Mouse (Mus musculus): ENCODE measurements around the gene Plbd2. TPM values are rescaled to one million over a fixed set of nuclear protein-coding genes. Genes with fewer than 3 reads are reported as not detected.

Plbd2 gene
- polyA plus RNA-seq, 1 experiment from 2014 or later, result 19.0 TPM

GRCm38 (mm10) chr5:120492437-120492836 is 11.0 kb downstream of the Plbd2 start:
- H3K36me3 ChIP-seq (ENCODE audit: control insufficient read depth, insufficient read depth), result no peaks in the 10 kb centered on the region; the same call in 1 of the 2 replicates
- no peaks in the 10 kb centered on the region for H3K27me3 ChIP-seq (ENCODE audit: control insufficient read depth, insufficient read depth, low read depth, low read length)
- no peak for ATAC-seq (ENCODE audit: low read depth)
- H3K4me1 ChIP-seq (ENCODE audit: control insufficient read depth, low read depth, low read length), result no peaks in the 10 kb centered on the region
- H3K27ac ChIP-seq (ENCODE audit: low read length), result no peak overlapping the region
- no peak overlapping the region for H3K4me2 ChIP-seq (ENCODE audit: low read depth, low read length)
- 73% methylated on average over 11 of the region's 11 CpGs for WGBS (ENCODE audit: insufficient replicate concordance)
- H3K9me3 ChIP-seq (replicated peaks; ENCODE audit: control insufficient read depth, low read length), result no peaks in the 10 kb centered on the region
- H3K4me3 ChIP-seq (ENCODE audit: low read depth, low read length), result no peak overlapping the region
- no peak overlapping the region for H3K9ac ChIP-seq (ENCODE audit: low read depth, low read length)

DNA sequence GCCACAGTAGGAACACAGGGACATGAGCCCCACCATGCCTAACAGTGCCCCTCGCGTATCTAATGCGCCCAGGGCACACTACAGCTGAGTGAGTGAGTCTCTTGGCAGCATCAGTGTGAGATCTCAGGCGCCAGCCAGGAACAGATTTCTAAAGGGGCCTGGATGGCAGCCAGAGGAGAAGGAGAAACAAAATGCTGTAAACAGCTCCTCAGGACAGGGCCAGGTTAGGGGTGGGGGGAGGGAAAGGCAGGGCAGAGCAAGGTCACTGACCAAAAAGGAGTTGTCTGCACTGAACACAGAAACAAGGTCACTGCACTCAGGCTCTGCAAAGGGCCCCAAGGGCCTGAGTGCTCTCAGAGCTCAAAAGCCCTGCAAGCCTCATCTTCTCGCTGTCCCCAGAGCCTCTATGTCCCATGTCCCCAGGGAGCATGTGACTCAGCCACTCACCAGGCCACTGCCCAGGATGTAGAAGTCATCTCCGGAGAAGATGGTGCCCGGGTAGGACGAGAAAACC is 12.7 kb downstream of the Plbd2 start:
- WGBS (ENCODE audit: insufficient replicate concordance), result 75% methylated on average over 8 of the region's 8 CpGs
- H3K4me3 ChIP-seq (ENCODE audit: low read depth, low read length), result no peak overlapping the region
- H3K9me3 ChIP-seq (replicated peaks; ENCODE audit: control insufficient read depth, low read length), result no peaks in the 10 kb centered on the region
- no peaks in the 10 kb centered on the region for H3K27me3 ChIP-seq (ENCODE audit: control insufficient read depth, insufficient read depth, low read depth, low read length)
- H3K36me3 ChIP-seq (ENCODE audit: control insufficient read depth, insufficient read depth), result no peaks in the 10 kb centered on the region; the same call in 1 of the 2 replicates
- ATAC-seq (ENCODE audit: low read depth), result no peak
- no peak overlapping the region for H3K4me2 ChIP-seq (ENCODE audit: low read depth, low read length)
- H3K27ac ChIP-seq (ENCODE audit: low read length), result no peak overlapping the region
- H3K4me1 ChIP-seq (ENCODE audit: control insufficient read depth, low read depth, low read length), result no peaks in the 10 kb centered on the region
- no peak overlapping the region for H3K9ac ChIP-seq (ENCODE audit: low read depth, low read length)

- H3K4me1 ChIP-seq (ENCODE audit: control insufficient read depth, low read depth, low read length), result no peaks in the 10 kb centered on the region
- no peaks in the 10 kb centered on the region; the same call in none of the 2 replicates for H3K36me3 ChIP-seq (ENCODE audit: control insufficient read depth, insufficient read depth)
- no peak overlapping the region for H3K27ac ChIP-seq (ENCODE audit: low read length)
- no peaks in the 10 kb centered on the region for H3K9me3 ChIP-seq (replicated peaks; ENCODE audit: control insufficient read depth, low read length)
- no peak overlapping the region for H3K4me3 ChIP-seq (ENCODE audit: low read depth, low read length)
- WGBS (ENCODE audit: insufficient replicate concordance), result 75% methylated on average over 8 of the region's 8 CpGs
- H3K4me2 ChIP-seq (ENCODE audit: low read depth, low read length), result no peak overlapping the region
- H3K9ac ChIP-seq (ENCODE audit: low read depth, low read length), result no peak overlapping the region
- ATAC-seq (ENCODE audit: low read depth), result no peak
- H3K27me3 ChIP-seq (ENCODE audit: control insufficient read depth, insufficient read depth, low read depth, low read length), result no peaks in the 10 kb centered on the region
Measured at GRCm38 (mm10) chr5:120487844-120488243, 15.6 kb downstream of the Plbd2 start.

DNA sequence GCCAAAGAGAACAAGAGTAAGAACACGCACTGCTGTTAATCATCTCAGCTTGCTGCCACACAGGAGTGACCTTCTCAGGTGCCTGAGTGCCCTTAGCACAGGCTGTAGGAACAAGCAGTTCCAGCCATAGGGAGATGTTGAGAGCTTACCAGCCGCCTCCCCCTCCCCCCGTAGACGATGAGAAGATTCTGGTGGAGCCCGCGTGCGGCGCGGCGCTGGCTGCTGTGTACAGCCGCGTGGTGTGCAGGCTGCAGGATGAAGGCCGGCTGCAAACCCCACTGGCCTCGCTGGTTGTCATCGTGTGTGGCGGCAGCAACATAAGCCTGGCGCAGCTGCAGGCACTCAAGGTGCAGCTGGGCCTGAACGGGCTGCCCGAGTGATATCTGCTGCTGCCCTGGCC is 20.0 kb downstream of the Plbd2 start:
- Histone ChIP-seq H3K4me2 (ENCODE audit: low read depth, low read length) (no peak overlapping the region), H3K27ac (ENCODE audit: low read length) (no peak overlapping the region), H3K36me3 (ENCODE audit: control insufficient read depth, insufficient read depth) (no peaks in the 10 kb centered on the region; the same call in 1 of the 2 replicates), H3K27me3 (ENCODE audit: control insufficient read depth, insufficient read depth, low read depth, low read length) (no peaks in the 10 kb centered on the region; the same call in 1 of the 2 replicates), H3K9me3 (replicated peaks; ENCODE audit: control insufficient read depth, low read length) (no peaks in the 10 kb centered on the region), H3K9ac (ENCODE audit: low read depth, low read length) (no peak overlapping the region), H3K4me1 (ENCODE audit: control insufficient read depth, low read depth, low read length) (no peaks in the 10 kb centered on the region), H3K4me3 (ENCODE audit: low read depth, low read length) (no peak overlapping the region)
- ATAC-seq (ENCODE audit: low read depth), result no peak
- WGBS (ENCODE audit: insufficient replicate concordance), result 87% methylated on average over 19 of the region's 19 CpGs

GRCm38 (mm10) chr5:120481205-120481604 is 22.2 kb downstream of the Plbd2 start:
- H3K9ac ChIP-seq (ENCODE audit: low read depth, low read length), result no peak overlapping the region
- no peaks in the 10 kb centered on the region for H3K9me3 ChIP-seq (replicated peaks; ENCODE audit: control insufficient read depth, low read length)
- H3K4me1 ChIP-seq (ENCODE audit: control insufficient read depth, low read depth, low read length), result no peaks in the 10 kb centered on the region
- no peak overlapping the region for H3K4me2 ChIP-seq (ENCODE audit: low read depth, low read length)
- no peaks in the 10 kb centered on the region; the same call in 1 of the 2 replicates for H3K36me3 ChIP-seq (ENCODE audit: control insufficient read depth, insufficient read depth)
- no peak for ATAC-seq (ENCODE audit: low read depth)
- H3K27ac ChIP-seq (ENCODE audit: low read length), result no peak overlapping the region
- peaks cover 9% of the 10 kb centered on the region for H3K27me3 ChIP-seq (ENCODE audit: control insufficient read depth, insufficient read depth, low read depth, low read length)
- WGBS (ENCODE audit: insufficient replicate concordance), result 68% methylated on average over 9 of the region's 9 CpGs
- no peak overlapping the region for H3K4me3 ChIP-seq (ENCODE audit: low read depth, low read length)

DNA sequence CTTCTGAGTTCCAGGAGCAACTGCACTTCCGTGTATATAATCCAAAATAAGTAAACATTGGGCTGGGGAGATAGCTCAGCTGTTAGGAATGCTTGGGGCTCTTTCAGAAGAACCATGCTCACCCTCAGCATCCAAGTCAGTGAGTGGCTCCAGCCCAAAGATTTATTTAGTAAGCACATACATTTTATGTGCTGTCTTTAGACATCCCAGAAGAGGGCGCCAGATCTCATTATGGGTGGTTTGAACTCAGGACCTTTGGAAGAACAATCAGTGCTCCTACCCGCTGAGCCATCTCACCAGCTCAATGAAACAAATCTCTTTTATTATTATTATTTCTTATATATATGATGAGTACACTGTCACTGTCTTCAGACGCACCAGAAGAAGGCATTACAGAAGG is 23.9 kb downstream of the Plbd2 start:
- peaks cover 9% of the 10 kb centered on the region for H3K27me3 ChIP-seq (ENCODE audit: control insufficient read depth, insufficient read depth, low read depth, low read length)
- no peaks in the 10 kb centered on the region for H3K36me3 ChIP-seq (ENCODE audit: control insufficient read depth, insufficient read depth)
- no peak for ATAC-seq (ENCODE audit: low read depth)
- no peaks in the 10 kb centered on the region for H3K9me3 ChIP-seq (replicated peaks; ENCODE audit: control insufficient read depth, low read length)
- no peaks in the 10 kb centered on the region for H3K4me1 ChIP-seq (ENCODE audit: control insufficient read depth, low read depth, low read length)
- no peak overlapping the region for H3K4me2 ChIP-seq (ENCODE audit: low read depth, low read length)
- 52% methylated on average over 4 of the region's 4 CpGs for WGBS (ENCODE audit: insufficient replicate concordance)
- no peak overlapping the region for H3K27ac ChIP-seq (ENCODE audit: low read length)
- H3K9ac ChIP-seq (ENCODE audit: low read depth, low read length), result no peak overlapping the region
- no peak overlapping the region for H3K4me3 ChIP-seq (ENCODE audit: low read depth, low read length)

DNA sequence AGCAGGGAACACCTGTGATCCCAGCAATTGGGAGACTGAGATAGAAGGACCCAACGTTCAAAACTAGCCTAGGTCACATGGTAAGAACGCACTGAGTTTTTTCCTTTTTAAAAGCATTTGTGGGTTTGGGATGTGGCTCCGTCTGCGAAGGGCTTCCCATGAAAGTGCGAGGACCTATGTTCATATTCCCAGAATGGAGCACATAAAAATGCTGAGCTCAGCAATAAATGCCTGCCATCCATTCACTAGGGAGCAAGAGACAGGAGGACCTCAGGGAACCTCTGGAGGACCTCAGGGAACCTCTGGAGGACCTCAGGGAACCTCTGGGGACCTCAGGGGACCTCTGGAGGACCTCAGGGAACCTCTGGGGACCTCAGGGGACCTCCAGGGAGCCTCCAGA is 25.4 kb downstream of the Plbd2 start:
- Histone ChIP-seq H3K27me3 (ENCODE audit: control insufficient read depth, insufficient read depth, low read depth, low read length) (peaks cover 9% of the 10 kb centered on the region), H3K27ac (ENCODE audit: low read length) (no peak overlapping the region), H3K4me2 (ENCODE audit: low read depth, low read length) (no peak overlapping the region), H3K4me3 (ENCODE audit: low read depth, low read length) (no peak overlapping the region), H3K4me1 (ENCODE audit: control insufficient read depth, low read depth, low read length) (no peaks in the 10 kb centered on the region), H3K36me3 (ENCODE audit: control insufficient read depth, insufficient read depth) (no peaks in the 10 kb centered on the region), H3K9ac (ENCODE audit: low read depth, low read length) (no peak overlapping the region), H3K9me3 (replicated peaks; ENCODE audit: control insufficient read depth, low read length) (no peaks in the 10 kb centered on the region)
- ATAC-seq (ENCODE audit: low read depth), result no peak
- 67% methylated on average over 5 of the region's 5 CpGs for WGBS (ENCODE audit: insufficient replicate concordance)

DNA sequence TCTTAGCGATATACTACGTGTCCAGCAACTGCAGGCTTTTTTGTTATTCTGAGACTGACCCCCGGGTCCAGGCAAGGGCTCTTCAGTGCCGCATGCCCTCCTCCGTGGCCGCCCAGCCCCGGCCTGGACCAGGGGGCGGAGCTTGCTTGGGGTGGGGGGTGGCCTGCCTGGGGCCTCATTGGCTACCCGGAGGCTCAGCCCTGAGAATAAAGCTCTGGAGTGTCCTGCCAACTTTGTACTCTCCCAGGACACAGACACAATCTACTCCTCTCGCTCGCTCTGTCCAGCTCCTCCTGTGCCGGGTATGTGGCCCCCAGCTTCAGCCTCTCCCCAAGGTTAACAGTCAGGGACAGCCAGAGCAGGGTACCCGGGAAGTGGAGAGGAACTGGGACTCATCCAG is 27.1 kb downstream of the Plbd2 start, which contains the start of gene Sds:
Gene Sds (plus strand): TSS at position 231 of the 400 bp plus-strand sequence.
- Histone ChIP-seq H3K9me3 (replicated peaks; ENCODE audit: control insufficient read depth, low read length) (no peaks in the 10 kb centered on the region), H3K36me3 (ENCODE audit: control insufficient read depth, insufficient read depth) (no peaks in the 10 kb centered on the region), H3K4me2 (ENCODE audit: low read depth, low read length) (no peak within 1 kb of the TSS), H3K9ac (ENCODE audit: low read depth, low read length) (no peak within 1 kb of the TSS), H3K27ac (ENCODE audit: low read length) (no peak within 1 kb of the TSS), H3K27me3 (ENCODE audit: control insufficient read depth, insufficient read depth, low read depth, low read length) (peaks cover 9% of the 10 kb centered on the region), H3K4me1 (ENCODE audit: control insufficient read depth, low read depth, low read length) (no peaks in the 10 kb centered on the region), H3K4me3 (ENCODE audit: low read depth, low read length) (no peak within 1 kb of the TSS)
- no peak for ATAC-seq (ENCODE audit: low read depth)
- 20% methylated on average over 13 of the region's 13 CpGs for WGBS (ENCODE audit: insufficient replicate concordance)

DNA sequence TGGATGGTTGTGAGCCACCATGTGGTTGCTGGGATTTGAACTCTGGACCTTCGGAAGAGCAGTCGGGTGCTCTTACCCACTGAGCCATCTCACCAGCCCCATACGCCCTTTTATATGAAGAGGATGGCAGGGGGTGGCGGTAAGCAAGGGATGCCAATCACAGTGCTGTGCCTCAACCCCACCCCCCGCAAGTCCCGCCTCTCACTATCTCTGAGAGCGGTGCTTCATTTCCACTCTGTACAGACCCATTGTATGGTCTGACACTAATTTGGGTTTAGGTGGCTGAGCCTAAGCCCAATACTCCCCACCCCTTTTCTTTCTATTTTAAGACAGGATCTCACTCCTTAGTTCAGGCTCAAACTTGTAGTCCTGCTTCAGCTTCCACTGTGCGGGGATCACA is 27.6 kb downstream of the Plbd2 start:
- no peak for ATAC-seq (ENCODE audit: low read depth)
- Histone ChIP-seq H3K4me1 (ENCODE audit: control insufficient read depth, low read depth, low read length) (no peaks in the 10 kb centered on the region), H3K27ac (ENCODE audit: low read length) (no peak overlapping the region), H3K9ac (ENCODE audit: low read depth, low read length) (no peak overlapping the region), H3K4me3 (ENCODE audit: low read depth, low read length) (no peak overlapping the region), H3K36me3 (ENCODE audit: control insufficient read depth, insufficient read depth) (no peaks in the 10 kb centered on the region), H3K9me3 (replicated peaks; ENCODE audit: control insufficient read depth, low read length) (no peaks in the 10 kb centered on the region), H3K4me2 (ENCODE audit: low read depth, low read length) (no peak overlapping the region), H3K27me3 (ENCODE audit: control insufficient read depth, insufficient read depth, low read depth, low read length) (peaks cover 9% of the 10 kb centered on the region)
- 46% methylated on average over 8 of the region's 8 CpGs for whole genome bisulfite sequencing (ENCODE audit: insufficient replicate concordance)
